Mouse (Mus musculus) neural tube, postnatal 0 days (tissue): ENCODE data around the gene Hist1h4b. TPM values are rescaled to one million over a fixed set of nuclear protein-coding genes. Genes with fewer than 3 reads are reported as not detected.

Source experiments
- microRNA-seq: library from miRNA; unstranded; fragments of <30 nt; microRNA quantifications from one replicate; pipeline ENCODE4, GENCODE M21; 2016
- polyA plus RNA-seq: library from polyadenylated mRNA; unstranded; fragments of >200 nt; fragmentation: Nextera tagmentation; extraction: Ambion mirVana; gene quantifications from 2 replicates; pipeline ENCODE4 v1.2.1, GENCODE M21; 2015

Hist1h4b gene
- polyA plus RNA-seq, 1 experiment from 2014 or later: 1.2 TPM

Small RNA genes lying within 50 kb of the gene (microRNA-seq; reads per million reads assigned to microRNA genes)
- not detected for gene Gm44314
- gene Gm44484: not detected

Other genes starting within 250 kb of the Hist1h4b start
- gene Hist1h4h, start 226.0 kb upstream of the Hist1h4b start, polyA plus RNA-seq: 0.92 and 4.6 TPM in 2 replicates
- gene Hist1h2af, start 223.1 kb upstream of the Hist1h4b start, polyA plus RNA-seq: 1.7 TPM in 1 of 2 replicates, not detected in the other
- 1.3 TPM in 1 of 2 replicates, not detected in the other for gene Hist1h3g, start 221.6 kb upstream of the Hist1h4b start, polyA plus RNA-seq
- gene Hist1h2bh, start 213.6 kb upstream of the Hist1h4b start, polyA plus RNA-seq: 0.09 and 0.36 TPM in 2 replicates
- gene Hist1h3f, start 213.0 kb upstream of the Hist1h4b start, polyA plus RNA-seq: 0.21 TPM in 1 of 2 replicates, not detected in the other
- not detected in 2 replicates for gene Hist1h4f, start 205.4 kb upstream of the Hist1h4b start, polyA plus RNA-seq
- gene Hist1h1d, start 203.8 kb upstream of the Hist1h4b start, polyA plus RNA-seq: 0.09 and 0.13 TPM in 2 replicates
- 1.5 and 2.0 TPM in 2 replicates for gene Hist1h3e, start 194.6 kb upstream of the Hist1h4b start, polyA plus RNA-seq
- 7.7 and 9.3 TPM in 2 replicates for gene Hist1h2ae, start 185.8 kb upstream of the Hist1h4b start, polyA plus RNA-seq
- gene Hist1h2bg, start 185.6 kb upstream of the Hist1h4b start, polyA plus RNA-seq: 1.5 and 3.0 TPM in 2 replicates
- 0.65 TPM in 1 of 2 replicates, not detected in the other for gene Hist1h2bf, start 182.8 kb upstream of the Hist1h4b start, polyA plus RNA-seq
- not detected in 2 replicates for gene Hist1h2ad, start 182.6 kb upstream of the Hist1h4b start, polyA plus RNA-seq
- gene Hist1h3d, start 181.2 kb upstream of the Hist1h4b start, polyA plus RNA-seq: 0.58 and 0.66 TPM in 2 replicates
- 25.2 and 28.2 TPM in 2 replicates for gene Hist1h4d, start 175.4 kb upstream of the Hist1h4b start, polyA plus RNA-seq
- gene Hist1h2be, start 135.9 kb upstream of the Hist1h4b start, polyA plus RNA-seq: 0.80 and 0.89 TPM in 2 replicates
- 7.7 and 9.3 TPM in 2 replicates for gene Hist1h1e, start 134.5 kb upstream of the Hist1h4b start, polyA plus RNA-seq
- 0.19 and 0.41 TPM in 2 replicates for gene Hist1h2ac, start 73.1 kb upstream of the Hist1h4b start, polyA plus RNA-seq
- gene Hist1h2bc, start 72.8 kb upstream of the Hist1h4b start, polyA plus RNA-seq: 37.8 and 45.4 TPM in 2 replicates
- gene Hist1h1t, start 61.2 kb upstream of the Hist1h4b start, polyA plus RNA-seq: not detected in 2 replicates
- 2.4 and 3.7 TPM in 2 replicates for gene Hist1h4c, start 58.6 kb upstream of the Hist1h4b start, polyA plus RNA-seq
- 6.6 and 7.2 TPM in 2 replicates for gene Hfe, start 46.2 kb upstream of the Hist1h4b start, polyA plus RNA-seq
- gene Hist1h1c, start 18.2 kb upstream of the Hist1h4b start, polyA plus RNA-seq: 16.4 and 22.5 TPM in 2 replicates
- gene Hist1h3c, start 11.4 kb upstream of the Hist1h4b start, polyA plus RNA-seq: not detected in 2 replicates
- 0.62 TPM in 1 of 2 replicates, not detected in the other for gene Hist1h2bb, start 10.3 kb upstream of the Hist1h4b start, polyA plus RNA-seq
- gene Hist1h2ab, start 5.9 kb upstream of the Hist1h4b start, polyA plus RNA-seq: 2.7 and 4.7 TPM in 2 replicates
- 0.58 TPM in 1 of 2 replicates, not detected in the other for gene Hist1h3b, start 4.7 kb upstream of the Hist1h4b start, polyA plus RNA-seq
- 0.54 TPM in 1 of 2 replicates, not detected in the other for gene Hist1h4a, start 4.2 kb downstream of the Hist1h4b start, polyA plus RNA-seq
- gene Hist1h3a, start 5.4 kb downstream of the Hist1h4b start, polyA plus RNA-seq: 0.66 and 0.94 TPM in 2 replicates
- 0.50 and 0.66 TPM in 2 replicates for gene Hist1h1a, start 6.7 kb downstream of the Hist1h4b start, polyA plus RNA-seq
- gene Trim38, start 12.9 kb downstream of the Hist1h4b start, polyA plus RNA-seq: not detected in 2 replicates
- gene Slc17a2, start 50.0 kb downstream of the Hist1h4b start, polyA plus RNA-seq: not detected in 2 replicates
- gene Slc17a3, start 82.4 kb downstream of the Hist1h4b start, polyA plus RNA-seq: not detected in 2 replicates
- not detected in 2 replicates for gene Slc17a1, start 110.7 kb downstream of the Hist1h4b start, polyA plus RNA-seq
- gene Slc17a4, start 158.0 kb downstream of the Hist1h4b start, polyA plus RNA-seq: not detected in 2 replicates
- not detected in 2 replicates for gene Hist1h2ba, start 177.1 kb downstream of the Hist1h4b start, polyA plus RNA-seq
- gene Hist1h2aa, start 177.4 kb downstream of the Hist1h4b start, polyA plus RNA-seq: not detected in 2 replicates
- 0.88 and 0.98 TPM in 2 replicates for gene Scgn, start 234.2 kb downstream of the Hist1h4b start, polyA plus RNA-seq